Mouse (Mus musculus): ENCODE measurements around the gene Wdr83.

DNA sequence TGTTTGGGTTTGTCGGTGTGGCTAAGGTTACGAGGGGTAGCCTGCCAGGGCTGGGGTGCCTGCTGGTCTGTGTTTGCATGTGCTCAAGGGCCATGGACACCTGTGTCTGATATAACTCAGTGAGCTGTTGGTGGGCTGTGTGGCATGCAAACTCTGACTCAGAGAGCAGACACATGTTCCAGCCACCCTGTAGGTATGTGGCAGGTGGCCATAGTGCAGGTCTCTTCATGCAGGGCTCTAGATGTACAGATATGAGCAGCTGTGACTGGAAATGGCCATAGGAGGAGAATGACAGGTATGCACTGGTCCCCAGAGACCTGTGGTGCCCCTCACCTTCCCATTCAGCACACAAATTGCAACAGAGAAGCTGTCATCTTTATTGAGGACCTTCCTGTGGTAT is 14.0 kb downstream of the Wdr83 start:
- TF ChIP-seq CTCF (IDR thresholded peaks at IDR 0.05; ENCODE audit: borderline replicate concordance, control insufficient read depth, extremely low read depth, insufficient read depth, low read length, poor library complexity): no peak
- no peak for TF ChIP-seq POLR2A (IDR thresholded peaks at IDR 0.05; ENCODE audit: control insufficient read depth, extremely low read depth, insufficient read depth, low read length, poor library complexity)

All from thymus, adult 2 months (tissue).